Mouse (Mus musculus): ENCODE measurements at regions not wholly inside any gene's neighbourhood (a gene's known extent, or its start where the extent isn't known, plus 50 kb on each side); places are given as distances from the start of the nearest gene placed in this dataset.
"Not testable (repeated sequence)": the region's sequence is repeated elsewhere in the genome, so short reads cannot be mapped to it uniquely, and the experiment has no call there.

DNA sequence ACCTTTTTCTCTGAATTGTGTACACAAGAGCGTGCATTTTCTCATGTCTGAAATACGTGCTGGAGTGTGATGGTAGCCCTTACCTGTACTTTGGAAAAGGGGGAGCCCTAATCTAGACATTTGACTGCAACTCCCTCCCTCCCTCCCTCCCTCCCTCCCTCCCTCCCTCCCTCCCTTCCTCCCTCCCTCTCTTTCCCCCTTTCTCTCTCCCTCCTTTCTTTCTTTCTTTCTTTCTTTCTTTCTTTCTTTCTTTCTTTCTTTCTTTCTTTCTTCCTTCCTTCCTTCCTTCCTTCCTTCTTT is 82.6 kb upstream of the Nrip1 start:
- TF ChIP-seq CTCF (IDR thresholded peaks at IDR 0.05; ENCODE audit: borderline replicate concordance, extremely low read depth, insufficient read depth, insufficient read length); POLR2A (IDR thresholded peaks at IDR 0.05; ENCODE audit: borderline replicate concordance, extremely low read depth, insufficient read depth, insufficient read length, poor library complexity, severe bottlenecking): not testable (repeated sequence)

All from brain, embryonic 14.5 days (tissue).